Mouse (Mus musculus) layer of hippocampus, postnatal 25 days (tissue): ENCODE measurements around the gene Cdc42ep5. TPM values are rescaled to one million over a fixed set of nuclear protein-coding genes. Genes with fewer than 3 reads are reported as not detected.

Source experiments
- DNase-seq, 2 experiments: peaks; one replicate each; pipeline ENCODE4 v3.0.0; 2022; ENCODE audit warnings: mixed read lengths in 2 of 2, low spot score in 1 of 2; ENCODE audit errors: extremely low spot score in 1 of 2
- total RNA-seq, 2 experiments: library from RNA; stranded (reverse); gene quantifications; 2 replicates each; pipeline ENCODE4 v1.2.3; 2021

The Cdc42ep5 gene
- total RNA-seq, 2 experiments from 2014 or later = 0.75 to 1.4 TPM

DNA sequence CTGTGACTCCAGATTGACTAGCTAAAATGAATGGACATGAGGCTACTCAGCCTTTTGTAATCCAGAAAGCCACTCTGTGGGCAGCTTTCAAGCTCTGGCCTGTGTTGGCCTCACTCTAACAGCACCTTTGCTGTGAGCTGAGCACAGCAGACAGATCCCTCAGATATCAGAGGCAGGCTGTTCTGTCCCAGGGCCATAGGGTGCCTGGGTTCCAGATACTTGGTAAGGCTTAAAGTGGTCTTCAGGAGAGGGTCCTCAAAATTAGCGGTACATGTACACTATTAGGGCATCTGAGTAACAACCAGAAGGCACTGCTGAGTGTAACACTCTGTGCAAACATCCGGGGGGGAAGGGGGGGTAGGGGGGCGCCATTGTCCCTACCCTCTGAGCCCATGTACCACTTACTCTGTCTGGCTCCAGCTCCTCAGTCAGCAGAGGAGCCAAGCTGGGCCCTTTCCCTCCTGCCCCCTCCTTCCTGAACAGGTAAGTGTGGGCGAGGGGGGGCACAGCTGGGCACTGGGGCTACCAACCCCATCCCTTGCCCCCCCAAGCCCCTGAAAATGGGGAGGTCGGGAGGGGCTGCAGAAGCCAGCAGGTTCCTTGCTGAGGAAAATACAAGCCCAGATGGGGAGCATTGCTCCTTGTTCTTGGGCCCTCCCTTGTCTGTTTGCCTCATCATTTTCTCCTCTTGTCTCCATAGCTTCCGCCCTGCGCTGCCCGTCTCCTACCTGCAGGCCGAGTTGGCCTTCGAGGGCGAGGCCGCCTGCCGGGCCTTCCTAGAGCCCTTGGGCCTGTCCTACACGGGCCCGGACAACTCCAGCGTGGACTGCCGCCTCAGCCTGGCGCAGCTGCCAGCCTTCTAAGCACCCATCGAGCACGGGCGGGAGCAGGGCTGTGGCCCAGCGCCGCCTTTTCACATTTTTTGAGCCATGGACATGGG lies 18.1 kb downstream of the Cdc42ep5 start:
- DNase-seq = no peak

GRCm38 (mm10) chr7:4145552-4146190 lies 19.0 kb downstream of the Cdc42ep5 start:
- no peak for DNase-seq

DNA sequence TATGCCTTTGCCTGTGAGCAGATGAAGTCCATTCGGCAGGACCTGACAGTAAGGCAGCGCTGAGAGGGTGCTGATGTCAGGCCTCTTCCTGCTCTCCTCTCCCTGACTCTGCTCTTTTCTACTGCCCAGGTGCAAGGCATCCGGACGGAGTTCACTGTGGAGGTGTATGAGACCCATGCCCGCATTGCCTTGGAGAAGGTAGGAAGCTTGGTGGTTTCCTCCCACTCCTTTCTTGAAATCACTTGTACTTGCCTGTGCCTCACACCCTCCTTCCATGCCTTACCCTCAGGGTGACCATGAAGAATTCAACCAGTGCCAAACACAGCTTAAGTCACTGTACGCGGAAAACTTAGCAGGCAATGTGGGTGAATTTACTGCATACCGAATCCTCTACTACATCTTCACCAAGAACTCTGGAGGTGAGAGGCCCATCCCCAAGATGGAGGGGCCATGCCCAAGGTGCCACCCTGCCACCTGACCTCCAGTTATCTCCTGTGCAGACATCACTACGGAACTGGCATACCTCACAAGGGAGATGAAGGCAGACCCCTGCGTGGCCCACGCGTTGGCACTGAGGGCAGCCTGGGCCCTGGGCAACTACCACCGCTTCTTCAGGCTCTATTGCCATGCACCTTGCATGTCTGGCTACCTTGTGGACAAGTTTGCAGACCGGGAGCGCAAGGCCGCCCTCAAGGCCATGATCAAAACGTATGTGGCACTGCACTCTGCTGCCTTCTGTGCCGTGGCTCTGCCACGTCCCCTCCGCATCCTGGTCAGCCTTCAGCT lies 19.7 kb downstream of the Cdc42ep5 start:
- DNase-seq = no peak

DNA sequence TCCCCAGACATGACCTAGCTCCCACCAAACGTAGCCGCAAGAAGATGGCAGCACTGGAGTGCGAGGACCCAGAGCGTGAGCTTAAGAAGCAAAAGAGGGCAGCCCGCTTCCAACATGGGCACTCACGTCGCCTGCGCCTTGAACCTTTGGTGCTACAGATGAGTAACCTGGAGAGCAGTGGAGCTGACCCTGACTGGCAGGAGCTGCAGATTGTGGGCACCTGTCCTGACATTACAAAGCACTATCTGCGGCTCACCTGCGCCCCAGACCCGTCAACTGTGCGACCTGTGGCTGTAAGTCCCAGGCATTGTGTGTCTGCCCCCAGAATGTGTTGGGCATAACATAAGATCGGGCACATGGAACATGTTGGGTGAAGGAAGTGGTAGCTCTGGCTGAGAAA lies 20.6 kb downstream of the Cdc42ep5 start:
- no peak for DNase-seq

DNA sequence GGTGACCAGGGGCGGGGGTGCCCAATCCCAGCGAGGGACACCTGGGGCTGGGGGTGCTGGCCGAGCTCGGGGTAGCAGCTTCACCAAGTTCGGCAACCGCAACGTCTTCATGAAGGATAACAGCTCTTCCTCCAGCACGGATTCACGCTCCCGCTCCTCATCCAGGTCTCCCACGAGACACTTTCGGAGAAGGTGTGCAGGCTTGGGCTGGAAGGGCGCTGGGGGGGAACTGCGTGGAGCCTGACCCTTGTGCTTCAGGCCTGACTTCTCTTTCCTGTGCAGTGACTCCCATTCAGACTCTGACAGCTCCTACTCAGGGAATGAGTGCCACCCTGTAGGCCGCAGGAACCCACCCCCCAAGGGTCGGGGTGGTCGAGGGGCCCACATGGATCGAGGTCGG lies 21.2 kb downstream of the Cdc42ep5 start:
- DNase-seq = no peak

DNA sequence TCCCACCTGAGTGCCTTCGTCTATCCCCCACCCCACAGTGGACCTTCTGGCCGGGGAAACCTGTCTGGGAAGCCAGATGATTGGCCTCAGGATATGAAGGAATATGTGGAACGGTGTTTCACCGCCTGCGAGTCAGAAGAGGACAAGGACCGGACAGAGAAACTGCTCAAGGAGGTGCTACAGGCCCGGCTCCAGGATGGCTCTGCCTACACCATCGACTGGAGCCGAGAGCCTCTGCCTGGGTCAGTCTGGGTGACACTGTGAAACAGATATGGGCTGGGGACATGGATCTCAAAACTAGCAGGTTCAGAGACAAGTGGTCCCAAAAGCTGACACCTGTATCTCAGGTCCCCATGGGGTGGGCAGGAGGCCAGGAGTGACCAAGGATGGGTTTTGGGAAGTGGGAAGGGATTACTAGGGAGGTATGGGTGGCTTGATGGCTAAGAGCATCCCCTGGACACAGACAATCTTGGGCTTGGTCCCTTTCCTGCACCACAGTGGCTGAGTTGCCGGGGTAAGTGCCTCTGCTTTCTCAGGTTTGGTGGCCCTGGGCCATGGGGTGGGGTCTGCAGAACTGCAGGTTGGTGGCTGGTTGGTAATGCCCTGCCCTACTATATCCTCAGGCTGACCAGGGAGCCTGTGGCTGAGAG lies 21.7 kb downstream of the Cdc42ep5 start:
- no peak for DNase-seq

DNA sequence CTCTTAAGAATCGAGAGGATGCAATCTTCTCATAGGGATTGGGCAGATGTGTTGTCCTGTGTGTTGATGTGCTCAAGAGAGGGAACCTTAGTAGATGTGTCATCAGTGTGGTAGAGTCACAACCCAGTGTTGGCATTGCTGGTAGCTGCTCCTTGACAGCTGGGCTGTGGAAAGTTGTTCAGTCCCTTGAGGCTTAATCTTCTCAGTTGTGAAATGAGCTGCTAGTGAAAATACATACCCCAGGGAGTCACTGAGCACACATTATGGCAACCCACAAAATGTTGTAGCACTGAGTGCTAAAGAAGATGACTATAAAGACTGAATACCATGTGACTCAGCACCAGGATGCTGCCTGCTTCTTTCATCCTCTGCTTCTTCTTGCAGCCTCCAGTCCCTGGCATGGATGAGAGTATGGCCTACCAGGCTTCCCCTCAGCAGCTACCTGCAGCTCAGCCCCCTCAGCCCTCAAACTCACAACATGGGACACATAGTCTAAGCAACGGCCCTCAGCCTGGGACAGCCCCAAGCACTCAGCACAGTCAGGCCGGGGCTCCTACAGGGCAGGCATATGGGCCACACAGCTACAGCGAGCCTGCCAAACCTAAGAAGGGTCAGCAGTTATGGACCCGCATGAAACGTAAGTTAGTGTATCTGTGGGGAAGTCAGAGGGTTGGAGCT lies 22.9 kb downstream of the Cdc42ep5 start:
- no peak for DNase-seq

GRCm38 (mm10) chr7:4139391-4139790 lies 25.3 kb downstream of the Cdc42ep5 start:
- peak in 1 of 2 experiments; percentile 3 for DNase-seq

DNA sequence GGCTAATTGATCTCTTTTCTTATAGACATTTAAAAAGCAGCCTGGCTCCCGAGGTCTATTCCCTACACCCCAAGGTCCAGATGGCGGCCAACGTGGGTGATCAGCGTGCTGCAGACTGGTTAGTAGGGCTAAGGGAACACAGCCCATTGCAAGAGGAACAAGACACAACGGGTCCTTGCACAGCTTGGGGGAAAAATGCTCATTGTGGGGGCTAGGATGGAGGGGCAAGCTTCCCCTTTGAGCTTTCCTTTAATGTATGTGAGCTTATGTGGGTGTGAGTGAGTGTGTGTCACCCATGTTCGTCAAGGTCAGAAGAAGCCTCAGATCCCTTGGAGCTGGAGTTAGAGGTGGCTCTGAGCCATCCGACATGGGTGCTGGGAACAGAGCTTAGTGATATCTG lies 26.0 kb downstream of the Cdc42ep5 start:
- no peak for DNase-seq

DNA sequence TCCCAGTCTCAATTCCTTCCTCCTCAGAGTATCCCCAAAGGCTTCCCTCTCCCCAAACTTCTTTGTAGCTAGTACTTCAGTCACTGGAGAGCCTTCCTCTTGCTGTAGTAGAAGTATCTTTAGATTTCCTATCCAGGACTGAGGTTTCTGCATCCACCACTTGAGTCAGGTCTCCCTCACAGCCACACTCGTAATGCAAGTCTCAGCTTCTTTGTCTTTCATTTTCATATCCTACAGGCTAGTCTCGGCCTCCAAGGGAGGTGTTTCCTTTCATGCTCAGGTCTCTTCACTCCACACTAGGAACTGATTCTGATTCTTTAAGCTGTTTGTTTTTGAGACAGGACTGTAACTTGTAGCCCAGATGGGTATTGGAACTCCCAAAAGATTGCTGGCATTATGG lies 26.5 kb downstream of the Cdc42ep5 start:
- no peak for DNase-seq

DNA sequence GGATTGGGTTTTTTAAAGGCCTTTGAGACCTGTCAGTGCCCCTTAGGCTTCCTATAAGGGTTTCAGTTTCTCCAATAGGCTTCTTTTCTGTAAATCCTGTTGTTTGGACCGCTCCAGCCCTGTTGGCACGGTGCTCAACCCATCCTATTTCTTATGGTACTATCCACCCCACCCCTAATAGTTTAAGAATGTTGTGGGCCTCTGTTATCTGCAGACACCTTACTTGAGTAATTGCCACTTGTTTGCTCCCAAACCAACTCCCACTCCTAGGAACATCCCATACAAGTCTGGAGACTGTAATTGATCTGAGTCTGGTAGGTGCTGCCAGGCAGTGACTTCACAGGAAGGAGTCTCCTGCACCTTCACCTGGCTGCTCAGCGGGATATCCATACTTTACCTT lies 26.9 kb downstream of the Cdc42ep5 start:
- no peak for DNase-seq

GRCm38 (mm10) chr7:4136771-4137531 lies 27.7 kb downstream of the Cdc42ep5 start, which contains the start of gene Leng8:
Gene Leng8, plus strand, starts transcription at chr7:4137039.
- peak; percentile 97 to 99 for DNase-seq

GRCm38 (mm10) chr7:4136404-4136770 lies 28.3 kb downstream of the Cdc42ep5 start:
- DNase-seq = no peak

DNA sequence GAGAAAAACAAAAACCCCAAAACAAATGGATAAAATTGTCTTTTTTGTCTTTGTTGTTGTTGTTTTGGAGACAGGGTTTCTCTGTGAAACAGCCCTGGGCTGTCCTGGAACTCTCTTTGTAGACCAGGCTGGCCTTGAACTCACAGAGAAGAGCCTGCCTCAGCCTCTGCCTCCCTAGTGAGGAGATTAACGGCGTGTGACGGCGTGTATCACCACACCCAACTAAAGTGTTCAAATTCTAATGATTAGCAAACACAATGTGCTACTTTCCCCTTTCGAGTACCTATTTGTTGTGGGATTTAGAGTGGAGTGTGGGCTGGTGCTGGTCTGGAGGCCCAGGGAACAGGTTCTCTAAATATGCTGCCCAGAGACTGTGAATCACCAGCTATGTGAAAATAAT lies 29.7 kb downstream of the Cdc42ep5 start:
- no peak for DNase-seq

- DNase-seq = no peak
These were observed 31.7 kb downstream of the Cdc42ep5 start for GRCm38 (mm10) chr7:4132998-4133397.

- DNase-seq = peak in 1 of 2 experiments; percentile 56
These were observed 32.1 kb downstream of the Cdc42ep5 start for GRCm38 (mm10) chr7:4132581-4132980.

DNA sequence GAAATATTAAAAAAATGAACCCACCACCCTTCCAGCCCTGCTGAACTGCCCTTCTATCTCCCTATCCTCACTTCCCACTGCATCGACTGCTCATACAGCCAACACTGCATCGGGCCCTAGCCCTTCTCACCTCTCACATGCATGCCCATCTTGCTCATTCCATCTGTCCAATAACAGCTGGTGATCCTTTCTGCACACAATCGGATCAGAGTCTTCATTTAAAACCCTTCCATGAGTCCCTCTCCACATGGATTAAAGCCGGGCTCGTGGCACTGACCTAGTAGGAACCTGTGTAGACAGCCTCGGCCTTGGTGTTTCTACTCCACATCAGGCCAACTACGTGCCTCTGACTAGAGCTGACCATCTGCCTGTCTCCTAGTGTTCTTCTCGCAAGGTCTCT lies 32.7 kb downstream of the Cdc42ep5 start:
- no peak for DNase-seq

- DNase-seq = peak; percentile 69 to 89
These were observed 33.8 kb downstream of the Cdc42ep5 start for GRCm38 (mm10) chr7:4130686-4131452.
